Mouse (Mus musculus) liver, postnatal 0 days (tissue): ENCODE measurements around the gene Cd200r4.

Experiments
- CTCF ChIP-seq: sonication (generic); IDR thresholded peaks from 2 replicates; pipeline ENCODE4 v1.5.1; 2016; ENCODE audit warnings: antibody characterized with exemption, low read depth
- EP300 ChIP-seq: IDR thresholded peaks from 2 replicates; pipeline ENCODE4 v1.6.1; 2016; ENCODE audit warnings: antibody characterized with exemption, low read depth, mild to moderate bottlenecking

DNA sequence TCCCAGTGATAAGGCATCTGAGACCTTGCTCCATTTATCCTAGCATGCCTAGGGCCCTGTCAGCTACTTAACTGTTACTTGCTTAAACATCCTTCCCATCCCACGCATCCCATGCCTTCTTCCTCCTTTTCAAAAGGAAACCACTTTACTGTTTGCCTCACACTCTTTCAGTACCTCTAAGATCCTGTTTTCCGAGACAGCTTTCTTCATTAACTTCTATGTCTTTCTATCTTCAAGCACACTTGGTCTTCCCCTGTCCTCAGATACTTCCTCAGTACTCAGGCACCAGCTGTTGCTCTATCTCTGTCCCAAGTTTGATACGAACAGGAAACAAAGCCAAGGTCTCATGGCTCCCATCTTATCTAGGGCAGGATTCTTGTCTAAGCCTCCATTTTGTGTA lies 37.9 kb upstream of the Cd200r4 start:
- no peak for TF ChIP-seq EP300
- TF ChIP-seq CTCF = no peak
